Mouse (Mus musculus): ENCODE results near the gene Fam76a.

- TF ChIP-seq GATA1 (IDR thresholded peaks at IDR 0.05; ENCODE audit: low read length) (no peak), TAL1 (IDR thresholded peaks at IDR 0.05; ENCODE audit: low read length) (no peak)
These were observed 49.2 kb upstream of the Fam76a start for GRCm38 (mm10) chr4:132971601-132972000.
